Mouse (Mus musculus): ENCODE measurements at regions not wholly inside any gene's neighbourhood (a gene's known extent, or its start where the extent isn't known, plus 50 kb on each side); places are given as distances from the start of the nearest gene placed in this dataset.

GRCm38 (mm10) chr14:82065173-82065572 is 2081.3 kb downstream of the Olfm4 start:
- H3K27ac ChIP-seq (ENCODE audit: insufficient read depth, low read depth, low read length): peak overlapping the region; percentile 53
- peaks cover 6% of the 10 kb centered on the region for H3K4me1 ChIP-seq (ENCODE audit: control insufficient read depth, insufficient read depth, low read length)
- TF ChIP-seq POLR2A (IDR thresholded peaks at IDR 0.05; ENCODE audit: borderline replicate concordance, low read depth, low read length): no peak
- no peak for TF ChIP-seq CTCF (IDR thresholded peaks at IDR 0.05; ENCODE audit: low read depth, low read length)
- no peak overlapping the region for H3K4me3 ChIP-seq (ENCODE audit: insufficient read depth, low read length)

GRCm38 (mm10) chr14:82101643-82102042 is 2117.8 kb downstream of the Olfm4 start:
- Histone ChIP-seq H3K27ac (ENCODE audit: insufficient read depth, low read depth, low read length) (no peak overlapping the region), H3K4me1 (ENCODE audit: control insufficient read depth, insufficient read depth, low read length) (no peaks in the 10 kb centered on the region), H3K4me3 (ENCODE audit: insufficient read depth, low read length) (no peak overlapping the region)
- TF ChIP-seq POLR2A (IDR thresholded peaks at IDR 0.05; ENCODE audit: borderline replicate concordance, low read depth, low read length) (no peak), CTCF (IDR thresholded peaks at IDR 0.05; ENCODE audit: low read depth, low read length) (no peak)

GRCm38 (mm10) chr14:82112851-82113250 is 2129.0 kb downstream of the Olfm4 start:
- Histone ChIP-seq H3K4me3 (ENCODE audit: insufficient read depth, low read length) (no peak overlapping the region), H3K4me1 (ENCODE audit: control insufficient read depth, insufficient read depth, low read length) (no peaks in the 10 kb centered on the region), H3K27ac (ENCODE audit: insufficient read depth, low read depth, low read length) (no peak overlapping the region)
- TF ChIP-seq POLR2A (IDR thresholded peaks at IDR 0.05; ENCODE audit: borderline replicate concordance, low read depth, low read length): no peak
- TF ChIP-seq CTCF (IDR thresholded peaks at IDR 0.05; ENCODE audit: low read depth, low read length): no peak

DNA sequence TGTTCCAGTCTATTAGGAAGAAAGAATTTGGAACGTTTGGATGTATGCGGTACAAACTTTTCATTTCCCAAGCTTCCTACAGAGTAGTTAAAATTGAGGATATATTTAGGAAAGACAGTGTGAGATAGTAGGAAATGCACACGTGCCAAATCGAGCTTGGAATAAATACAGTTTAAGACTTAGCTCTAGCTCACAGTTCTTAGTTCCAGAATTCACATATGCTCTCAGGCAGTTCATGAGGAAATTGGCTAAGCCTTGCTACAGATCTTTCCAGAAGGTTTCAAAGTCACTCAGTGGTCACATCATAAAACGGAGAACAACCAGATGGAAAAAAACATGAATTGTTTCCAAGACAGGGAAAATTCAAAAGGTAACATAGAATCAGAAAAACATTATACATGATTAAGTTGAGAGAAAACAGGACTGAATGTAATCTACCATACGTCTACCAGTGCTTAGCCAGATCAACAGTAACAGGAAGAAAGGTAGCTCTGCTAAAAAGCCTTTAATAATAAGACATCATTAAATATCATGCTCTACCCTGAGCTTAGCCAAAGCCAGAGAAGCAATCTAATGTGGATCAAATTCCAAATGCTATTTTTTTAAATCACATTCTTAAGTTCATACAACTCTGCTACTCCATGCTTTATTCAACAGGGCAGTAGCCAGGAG is 2165.1 kb downstream of the Olfm4 start:
- no peak overlapping the region for H3K4me3 ChIP-seq (ENCODE audit: insufficient read depth, low read length)
- TF ChIP-seq POLR2A (IDR thresholded peaks at IDR 0.05; ENCODE audit: borderline replicate concordance, low read depth, low read length) (no peak), CTCF (IDR thresholded peaks at IDR 0.05; ENCODE audit: low read depth, low read length) (no peak)
- no peak overlapping the region for H3K27ac ChIP-seq (ENCODE audit: insufficient read depth, low read depth, low read length)
- no peaks in the 10 kb centered on the region for H3K4me1 ChIP-seq (ENCODE audit: control insufficient read depth, insufficient read depth, low read length)

GRCm38 (mm10) chr14:82185334-82185733 is 2201.5 kb downstream of the Olfm4 start:
- no peak overlapping the region for H3K27ac ChIP-seq (ENCODE audit: insufficient read depth, low read depth, low read length)
- TF ChIP-seq POLR2A (IDR thresholded peaks at IDR 0.05; ENCODE audit: borderline replicate concordance, low read depth, low read length) (no peak), CTCF (IDR thresholded peaks at IDR 0.05; ENCODE audit: low read depth, low read length) (no peak)
- H3K4me1 ChIP-seq (ENCODE audit: control insufficient read depth, insufficient read depth, low read length): no peaks in the 10 kb centered on the region
- H3K4me3 ChIP-seq (ENCODE audit: insufficient read depth, low read length): no peak overlapping the region

DNA sequence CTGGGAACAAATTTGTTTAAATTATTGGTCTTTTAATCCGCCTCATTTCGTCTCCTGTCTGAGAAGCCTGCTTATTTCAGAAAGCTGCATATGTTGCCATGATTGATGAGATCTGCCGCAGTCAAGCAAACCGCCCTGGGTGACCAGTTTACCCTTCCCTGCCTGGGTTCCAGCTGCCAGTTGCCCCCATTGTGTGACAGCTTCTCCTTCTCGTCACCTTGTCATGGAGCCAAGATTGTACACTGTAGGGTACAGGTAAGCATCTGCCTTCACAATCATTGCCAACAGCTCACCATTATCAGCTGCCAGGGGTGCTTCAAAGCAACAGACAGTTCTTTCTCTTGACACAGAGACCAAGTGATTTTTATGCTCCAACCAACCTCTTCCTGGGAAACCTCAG is 2226.5 kb downstream of the Olfm4 start:
- Histone ChIP-seq H3K27ac (ENCODE audit: insufficient read depth, low read depth, low read length) (no peak overlapping the region), H3K4me1 (ENCODE audit: control insufficient read depth, insufficient read depth, low read length) (no peaks in the 10 kb centered on the region), H3K4me3 (ENCODE audit: insufficient read depth, low read length) (no peak overlapping the region)
- TF ChIP-seq POLR2A (IDR thresholded peaks at IDR 0.05; ENCODE audit: borderline replicate concordance, low read depth, low read length) (no peak), CTCF (IDR thresholded peaks at IDR 0.05; ENCODE audit: low read depth, low read length) (no peak)

GRCm38 (mm10) chr14:82228522-82228921 is 2214.8 kb upstream of the Pcdh17 start:
- TF ChIP-seq CTCF (IDR thresholded peaks at IDR 0.05; ENCODE audit: low read depth, low read length) (no peak), POLR2A (IDR thresholded peaks at IDR 0.05; ENCODE audit: borderline replicate concordance, low read depth, low read length) (no peak)

GRCm38 (mm10) chr14:82236238-82236637 is 2207.1 kb upstream of the Pcdh17 start:
- H3K4me1 ChIP-seq (ENCODE audit: control insufficient read depth, insufficient read depth, low read length): no peaks in the 10 kb centered on the region
- H3K27ac ChIP-seq (ENCODE audit: insufficient read depth, low read depth, low read length): no peak overlapping the region
- H3K4me3 ChIP-seq (ENCODE audit: insufficient read depth, low read length): no peak overlapping the region
- TF ChIP-seq POLR2A (IDR thresholded peaks at IDR 0.05; ENCODE audit: borderline replicate concordance, low read depth, low read length) (no peak), CTCF (IDR thresholded peaks at IDR 0.05; ENCODE audit: low read depth, low read length) (no peak)

More at GRCm38 (mm10) chr14:82228522-82228921, 2214.8 kb upstream of the Pcdh17 start:
- Histone ChIP-seq H3K4me3 (ENCODE audit: insufficient read depth, low read length) (no peak overlapping the region), H3K4me1 (ENCODE audit: control insufficient read depth, insufficient read depth, low read length) (no peaks in the 10 kb centered on the region), H3K27ac (ENCODE audit: insufficient read depth, low read depth, low read length) (no peak overlapping the region)

DNA sequence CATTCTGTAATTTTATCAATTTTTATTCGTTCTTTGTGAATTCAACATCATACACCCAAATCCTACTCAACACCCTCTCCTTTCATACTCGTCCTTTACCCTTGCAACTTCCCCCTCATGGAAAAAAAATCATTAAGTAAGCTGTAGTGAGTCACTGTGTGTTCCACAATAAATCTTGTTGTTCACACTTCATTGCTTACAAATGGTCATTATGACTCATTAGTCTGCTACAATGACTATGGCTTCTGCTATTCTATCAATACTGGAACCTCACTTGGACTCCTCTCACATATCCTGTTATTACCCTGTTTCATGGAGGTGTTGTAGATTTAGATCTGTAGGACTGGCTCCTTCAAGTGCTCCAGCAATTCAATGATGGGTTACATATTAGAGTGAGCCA is 2200.0 kb upstream of the Pcdh17 start:
- Histone ChIP-seq H3K4me3 (ENCODE audit: insufficient read depth, low read length) (no peak overlapping the region), H3K27ac (ENCODE audit: insufficient read depth, low read depth, low read length) (no peak overlapping the region), H3K4me1 (ENCODE audit: control insufficient read depth, insufficient read depth, low read length) (no peaks in the 10 kb centered on the region)
- no peak for TF ChIP-seq POLR2A (IDR thresholded peaks at IDR 0.05; ENCODE audit: borderline replicate concordance, low read depth, low read length)
- TF ChIP-seq CTCF (IDR thresholded peaks at IDR 0.05; ENCODE audit: low read depth, low read length): no peak

DNA sequence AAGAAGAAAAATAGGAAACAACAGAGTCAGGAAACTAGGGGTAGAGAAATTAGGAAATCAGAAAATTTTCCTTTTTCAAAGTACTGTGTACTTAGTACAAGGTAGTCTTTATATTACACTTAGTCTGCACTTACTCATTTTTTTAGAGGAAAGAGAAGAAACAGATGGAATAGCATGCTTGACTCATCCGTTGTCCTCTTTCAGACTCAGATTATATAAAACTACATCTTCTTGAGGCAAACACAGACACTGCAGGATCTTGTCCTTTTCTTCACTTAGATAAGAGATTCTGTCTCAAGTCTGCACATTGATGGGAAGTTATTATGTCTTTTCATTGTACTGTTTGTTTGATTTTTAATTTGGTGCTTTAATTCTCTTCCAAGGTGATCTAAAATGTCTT is 2198.5 kb upstream of the Pcdh17 start:
- no peak for TF ChIP-seq POLR2A (IDR thresholded peaks at IDR 0.05; ENCODE audit: borderline replicate concordance, low read depth, low read length)
- no peak for TF ChIP-seq CTCF (IDR thresholded peaks at IDR 0.05; ENCODE audit: low read depth, low read length)
- Histone ChIP-seq H3K4me3 (ENCODE audit: insufficient read depth, low read length) (no peak overlapping the region), H3K27ac (ENCODE audit: insufficient read depth, low read depth, low read length) (no peak overlapping the region), H3K4me1 (ENCODE audit: control insufficient read depth, insufficient read depth, low read length) (no peaks in the 10 kb centered on the region)
